Mouse (Mus musculus): ENCODE data around the gene Trim45. TPM values are rescaled to one million over a fixed set of nuclear protein-coding genes. Genes with fewer than 3 reads are reported as not detected.

Gene Trim45
- total and polyA plus RNA-seq, 2 experiments from 2014 or later: 2.4 to 6.8 TPM

GRCm38 (mm10) chr3:100908594-100908993 lies 13.4 kb upstream of the Trim45 start:
- WGBS: 19% methylated on average over 6 of the region's 6 CpGs
- no peak overlapping the region for H3K4me3 ChIP-seq (ENCODE audit: low read depth, low read length)
- H3K4me2 ChIP-seq (ENCODE audit: low read depth, low read length): no peak overlapping the region
- no peak for TF ChIP-seq CTCF (IDR thresholded peaks at IDR 0.05; ENCODE audit: low read depth)
- TF ChIP-seq EP300 (IDR thresholded peaks at IDR 0.05; ENCODE audit: low read depth): no peak
- DNase-seq (ENCODE audit: low spot score) (no peak), ATAC-seq (ENCODE audit: insufficient read depth, low read depth) (no peak)
- H3K27ac ChIP-seq (ENCODE audit: low read depth): no peak overlapping the region
- H3K36me3 ChIP-seq (replicated peaks; ENCODE audit: control insufficient read depth, insufficient read depth, low read length): no peaks in the 10 kb centered on the region
- no peaks in the 10 kb centered on the region for H3K9me3 ChIP-seq (replicated peaks; ENCODE audit: control insufficient read depth, low read length)
- H3K27me3 ChIP-seq (ENCODE audit: control insufficient read depth, insufficient read depth, low read length): no peaks in the 10 kb centered on the region
- no peaks in the 10 kb centered on the region for H3K4me1 ChIP-seq (ENCODE audit: control insufficient read depth, insufficient read depth)
- H3K9ac ChIP-seq (replicated peaks; ENCODE audit: low read depth, low read length): no peak overlapping the region

- TF ChIP-seq CTCF (IDR thresholded peaks at IDR 0.05; ENCODE audit: low read depth) (no peak), EP300 (IDR thresholded peaks at IDR 0.05; ENCODE audit: low read depth) (no peak)
- no peak for ATAC-seq (ENCODE audit: insufficient read depth, low read depth)
Measured at GRCm38 (mm10) chr3:100910621-100911020, 11.4 kb upstream of the Trim45 start.

GRCm38 (mm10) chr3:100911026-100911425 lies 11.0 kb upstream of the Trim45 start:
- Histone ChIP-seq H3K4me2 (ENCODE audit: low read depth, low read length) (no peak overlapping the region), H3K9me3 (replicated peaks; ENCODE audit: control insufficient read depth, low read length) (no peaks in the 10 kb centered on the region), H3K36me3 (replicated peaks; ENCODE audit: control insufficient read depth, insufficient read depth, low read length) (no peaks in the 10 kb centered on the region), H3K9ac (replicated peaks; ENCODE audit: low read depth, low read length) (no peak overlapping the region), H3K27me3 (ENCODE audit: control insufficient read depth, insufficient read depth, low read length) (no peaks in the 10 kb centered on the region), H3K4me3 (ENCODE audit: low read depth, low read length) (no peak overlapping the region), H3K27ac (ENCODE audit: low read depth) (no peak overlapping the region), H3K4me1 (ENCODE audit: control insufficient read depth, insufficient read depth) (no peaks in the 10 kb centered on the region)
- no peak for TF ChIP-seq EP300 (IDR thresholded peaks at IDR 0.05; ENCODE audit: low read depth)
- no peak for TF ChIP-seq CTCF (IDR thresholded peaks at IDR 0.05; ENCODE audit: low read depth)
- no peak for ATAC-seq (ENCODE audit: insufficient read depth, low read depth)
- 75% methylated on average over 9 of the region's 9 CpGs for WGBS
- DNase-seq (ENCODE audit: low spot score): no peak

More at GRCm38 (mm10) chr3:100910621-100911020, 11.4 kb upstream of the Trim45 start:
- Histone ChIP-seq H3K4me3 (ENCODE audit: low read depth, low read length) (no peak overlapping the region), H3K27me3 (ENCODE audit: control insufficient read depth, insufficient read depth, low read length) (no peaks in the 10 kb centered on the region), H3K4me2 (ENCODE audit: low read depth, low read length) (no peak overlapping the region), H3K36me3 (replicated peaks; ENCODE audit: control insufficient read depth, insufficient read depth, low read length) (no peaks in the 10 kb centered on the region), H3K27ac (ENCODE audit: low read depth) (no peak overlapping the region), H3K9ac (replicated peaks; ENCODE audit: low read depth, low read length) (no peak overlapping the region), H3K9me3 (replicated peaks; ENCODE audit: control insufficient read depth, low read length) (no peaks in the 10 kb centered on the region), H3K4me1 (ENCODE audit: control insufficient read depth, insufficient read depth) (no peaks in the 10 kb centered on the region)
- DNase-seq (ENCODE audit: low spot score): no peak
- WGBS: 63% methylated on average over 5 of the region's 5 CpGs

- DNase-seq (ENCODE audit: low spot score) (no peak), ATAC-seq (ENCODE audit: insufficient read depth, low read depth) (no peak)
- H3K36me3 ChIP-seq (replicated peaks; ENCODE audit: control insufficient read depth, insufficient read depth, low read length): no peaks in the 10 kb centered on the region
- no peaks in the 10 kb centered on the region for H3K9me3 ChIP-seq (replicated peaks; ENCODE audit: control insufficient read depth, low read length)
- no peaks in the 10 kb centered on the region for H3K27me3 ChIP-seq (ENCODE audit: control insufficient read depth, insufficient read depth, low read length)
- TF ChIP-seq EP300 (IDR thresholded peaks at IDR 0.05; ENCODE audit: low read depth): no peak
- no peak for TF ChIP-seq CTCF (IDR thresholded peaks at IDR 0.05; ENCODE audit: low read depth)
- no peak overlapping the region for H3K4me3 ChIP-seq (ENCODE audit: low read depth, low read length)
- no peak overlapping the region for H3K27ac ChIP-seq (ENCODE audit: low read depth)
- no peak overlapping the region for H3K4me2 ChIP-seq (ENCODE audit: low read depth, low read length)
- no peak overlapping the region for H3K9ac ChIP-seq (replicated peaks; ENCODE audit: low read depth, low read length)
- H3K4me1 ChIP-seq (ENCODE audit: control insufficient read depth, insufficient read depth): no peaks in the 10 kb centered on the region
- WGBS: 50% methylated on average over 7 of the region's 7 CpGs
Measured at GRCm38 (mm10) chr3:100911498-100912213, 10.3 kb upstream of the Trim45 start.

- Histone ChIP-seq H3K4me3 (ENCODE audit: low read depth, low read length) (no peak overlapping the region), H3K9ac (replicated peaks; ENCODE audit: low read depth, low read length) (no peak overlapping the region), H3K27me3 (ENCODE audit: control insufficient read depth, insufficient read depth, low read length) (no peaks in the 10 kb centered on the region), H3K27ac (ENCODE audit: low read depth) (no peak overlapping the region), H3K4me1 (ENCODE audit: control insufficient read depth, insufficient read depth) (peaks cover 3% of the 10 kb centered on the region; the same call in 1 of the 2 replicates), H3K36me3 (replicated peaks; ENCODE audit: control insufficient read depth, insufficient read depth, low read length) (no peaks in the 10 kb centered on the region), H3K9me3 (replicated peaks; ENCODE audit: control insufficient read depth, low read length) (no peaks in the 10 kb centered on the region), H3K4me2 (ENCODE audit: low read depth, low read length) (no peak overlapping the region)
- TF ChIP-seq EP300 (IDR thresholded peaks at IDR 0.05; ENCODE audit: low read depth): no peak
- peak; percentile 68 for TF ChIP-seq CTCF (IDR thresholded peaks at IDR 0.05; ENCODE audit: low read depth)
- DNase-seq (ENCODE audit: low spot score) (peak; percentile 53), ATAC-seq (ENCODE audit: insufficient read depth, low read depth) (no peak)
- WGBS: 17% methylated on average over 7 of the region's 7 CpGs
Measured at GRCm38 (mm10) chr3:100916844-100917243, 5.2 kb upstream of the Trim45 start.

Measured in heart, postnatal 0 days (tissue).